Mouse (Mus musculus) heart, adult 8-10 months (tissue): Measurements from ENCODE around the gene Zfp248. TPM values are rescaled to one million over a fixed set of nuclear protein-coding genes. Genes with fewer than 3 reads are reported as not detected.

Source experiments
- microRNA-seq: library from miRNA; unstranded; fragments of <30 nt; microRNA quantifications from one replicate; pipeline ENCODE4 v1.2.0, GENCODE M21; 2022
- total RNA-seq, 4 experiments: library from RNA; stranded (reverse); gene quantifications; 2 replicates each; pipeline ENCODE4 v1.2.4; 2022

The Zfp248 gene
- total RNA-seq, 4 experiments from 2014 or later = 0.92 to 1.8 (median 1.7) TPM

Small RNA genes within 50 kb of the gene (microRNA-seq; reads per million reads assigned to microRNA genes)
- gene Gm25953 = not detected

Other genes starting within 250 kb of the Zfp248 start
- gene Bms1, start 36.1 kb downstream of the Zfp248 start, total RNA-seq = 10 to 100 TPM; 19.4 to 20.7 (median 19.8) TPM
- 1 to 10 TPM; 5.1 to 5.6 (median 5.2) TPM for gene Zfp9, start 23.8 kb upstream of the Zfp248 start, total RNA-seq
- gene Ankrd26, start 106.7 kb upstream of the Zfp248 start, total RNA-seq = 1 to 10 TPM; 1.6 to 3.5 (median 2.4) TPM